Mouse (Mus musculus): ENCODE results near the gene 4930513O06Rik. TPM values are rescaled to one million over a fixed set of nuclear protein-coding genes. Genes with fewer than 3 reads are reported as not detected.

4930513O06Rik gene
- polyA plus RNA-seq (2016; fragmentation: Nextera tagmentation; extraction: Ambion mirVana) = not detected in 2 replicates

DNA sequence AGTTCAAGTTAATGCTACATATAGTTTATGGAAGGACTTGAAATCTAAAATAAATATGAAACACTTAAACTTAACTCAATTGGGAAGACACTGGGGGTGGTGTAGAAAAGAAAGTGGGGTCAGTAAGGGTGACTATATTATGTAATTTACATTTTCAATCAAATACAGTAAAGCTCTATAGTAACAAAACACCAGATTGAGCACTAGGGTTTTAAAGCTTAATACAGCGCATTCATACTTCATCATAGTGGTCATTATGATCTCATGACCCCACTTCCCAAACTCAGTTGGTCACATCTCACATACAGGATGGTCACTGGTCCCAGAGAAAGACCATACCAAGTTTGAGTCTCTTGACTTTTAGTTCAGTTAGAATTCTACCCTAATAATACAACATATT, at the start of gene 4930513O06Rik:
Gene 4930513O06Rik, plus strand, starts transcription at position 301 of the 400 bp plus-strand sequence.
- H3K27ac ChIP-seq = no peak within 1 kb of the TSS
- WGBS = 89% methylated on average over 1 of the region's 1 CpGs
- H3K27me3 ChIP-seq (ENCODE audit: insufficient read depth, poor library complexity, severe bottlenecking) = no peaks in the 10 kb centered on the region
- H3K4me3 ChIP-seq = no peak within 1 kb of the TSS
- H3K9me3 ChIP-seq = no peaks in the 10 kb centered on the region
- DNase-seq (ENCODE audit: low spot score) = no peak
- no peaks in the 10 kb centered on the region for H3K36me3 ChIP-seq
- no peaks in the 10 kb centered on the region for H3K4me1 ChIP-seq

DNA sequence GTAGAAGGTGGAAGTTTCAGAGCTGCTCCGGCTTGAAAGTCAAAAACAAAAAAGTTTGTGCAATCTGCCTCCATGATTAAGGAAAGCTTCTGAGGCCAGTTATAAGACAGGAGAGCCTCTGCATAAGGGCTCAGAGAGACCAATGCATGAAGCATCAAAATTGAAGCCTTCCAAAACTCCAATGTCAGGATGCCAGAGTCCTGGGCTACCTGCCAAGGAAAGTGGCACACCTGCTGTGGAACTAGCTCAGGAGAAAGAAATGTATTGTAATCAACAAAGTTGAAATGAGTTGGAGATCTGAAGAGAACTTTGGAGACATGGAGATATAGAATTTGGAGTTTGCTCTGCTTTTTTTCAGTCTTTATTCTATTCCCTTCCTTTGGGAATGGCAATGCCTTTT, 48.4 kb upstream of the 4930513O06Rik start:
- no peaks in the 10 kb centered on the region for H3K36me3 ChIP-seq
- no peak overlapping the region for H3K4me3 ChIP-seq
- H3K9me3 ChIP-seq = no peaks in the 10 kb centered on the region
- no peaks in the 10 kb centered on the region for H3K4me1 ChIP-seq
- no peak for DNase-seq (ENCODE audit: low spot score)
- no peaks in the 10 kb centered on the region for H3K27me3 ChIP-seq (ENCODE audit: insufficient read depth, poor library complexity, severe bottlenecking)
- WGBS = 82% methylated on average over 1 of the region's 1 CpGs
- H3K27ac ChIP-seq = no peak overlapping the region

DNA sequence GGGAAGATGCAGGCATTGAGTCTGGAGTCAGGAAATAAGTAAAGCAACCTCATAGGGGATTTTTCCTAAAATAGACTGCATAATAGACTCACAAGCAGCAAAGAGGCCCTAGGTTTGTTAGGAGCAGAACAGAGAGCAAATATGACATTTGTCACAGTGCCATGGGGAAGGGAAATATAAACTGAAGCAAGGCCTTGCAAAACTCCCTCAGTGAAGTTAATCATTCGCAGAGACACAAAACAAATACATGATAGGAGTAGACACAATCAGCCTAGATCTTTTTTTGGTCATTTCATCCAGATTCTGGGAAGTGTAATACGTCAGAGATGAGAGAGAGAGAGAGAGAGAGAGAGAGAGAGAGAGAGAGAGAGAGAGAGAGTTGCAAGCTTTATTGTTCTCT, 46.7 kb upstream of the 4930513O06Rik start:
- H3K27me3 ChIP-seq (ENCODE audit: insufficient read depth, poor library complexity, severe bottlenecking) = no peaks in the 10 kb centered on the region
- no peaks in the 10 kb centered on the region for H3K4me1 ChIP-seq
- no peak overlapping the region for H3K27ac ChIP-seq
- H3K36me3 ChIP-seq = no peaks in the 10 kb centered on the region
- no peak for DNase-seq (ENCODE audit: low spot score)
- 66% methylated on average over 2 of the region's 2 CpGs for whole genome bisulfite sequencing
- H3K9me3 ChIP-seq = no peaks in the 10 kb centered on the region
- no peak overlapping the region for H3K4me3 ChIP-seq

DNA sequence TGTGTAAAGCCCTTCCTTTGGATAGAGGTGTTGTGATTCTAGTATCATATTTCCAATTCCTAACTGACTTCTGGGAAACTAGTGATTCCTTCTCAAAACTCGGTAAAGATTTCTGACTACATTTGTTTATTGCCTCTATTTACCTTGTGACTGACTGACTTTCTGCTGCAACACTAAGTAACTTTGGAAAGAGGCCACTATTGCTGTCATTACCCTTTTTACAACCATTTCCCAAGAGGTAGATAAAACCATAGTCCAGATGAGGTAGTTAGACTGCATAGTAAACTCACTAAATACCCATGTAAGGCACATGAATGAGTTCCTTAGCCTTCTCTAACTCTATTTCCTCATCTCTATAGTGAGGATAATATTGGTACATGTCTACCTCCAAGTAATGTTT, 44.9 kb upstream of the 4930513O06Rik start:
- no peak overlapping the region for H3K27ac ChIP-seq
- no peaks in the 10 kb centered on the region for H3K36me3 ChIP-seq
- H3K4me3 ChIP-seq = no peak overlapping the region
- no peaks in the 10 kb centered on the region for H3K4me1 ChIP-seq
- H3K9me3 ChIP-seq = no peaks in the 10 kb centered on the region
- no peak for DNase-seq (ENCODE audit: low spot score)
- H3K27me3 ChIP-seq (ENCODE audit: insufficient read depth, poor library complexity, severe bottlenecking) = no peaks in the 10 kb centered on the region
- 74% methylated on average over 1 of the region's 1 CpGs for WGBS

DNA sequence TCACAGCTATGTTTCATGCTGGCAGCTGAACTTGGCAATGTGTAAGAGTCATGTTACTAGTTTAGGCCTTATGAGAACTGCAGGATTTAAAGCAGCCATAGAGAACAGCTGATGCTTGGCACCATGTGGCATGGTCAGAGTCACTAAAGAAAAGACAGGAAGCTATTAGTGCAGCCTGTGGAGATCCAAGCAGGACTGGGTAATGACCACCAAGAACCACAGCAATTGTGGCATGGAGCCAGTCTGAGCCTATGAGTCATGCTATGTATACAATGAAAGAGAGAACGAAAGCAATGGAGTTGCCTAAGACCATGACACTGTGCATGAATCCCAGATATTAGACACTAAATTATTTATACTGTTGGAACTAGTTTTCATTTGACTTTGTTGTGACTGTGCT, 34.1 kb upstream of the 4930513O06Rik start:
- no peak overlapping the region for H3K27ac ChIP-seq
- H3K4me1 ChIP-seq = no peaks in the 10 kb centered on the region
- no peaks in the 10 kb centered on the region for H3K27me3 ChIP-seq (ENCODE audit: insufficient read depth, poor library complexity, severe bottlenecking)
- H3K36me3 ChIP-seq = no peaks in the 10 kb centered on the region
- no peak for DNase-seq (ENCODE audit: low spot score)
- H3K9me3 ChIP-seq = no peaks in the 10 kb centered on the region
- WGBS = 76% methylated on average over 1 of the region's 1 CpGs
- no peak overlapping the region for H3K4me3 ChIP-seq

DNA sequence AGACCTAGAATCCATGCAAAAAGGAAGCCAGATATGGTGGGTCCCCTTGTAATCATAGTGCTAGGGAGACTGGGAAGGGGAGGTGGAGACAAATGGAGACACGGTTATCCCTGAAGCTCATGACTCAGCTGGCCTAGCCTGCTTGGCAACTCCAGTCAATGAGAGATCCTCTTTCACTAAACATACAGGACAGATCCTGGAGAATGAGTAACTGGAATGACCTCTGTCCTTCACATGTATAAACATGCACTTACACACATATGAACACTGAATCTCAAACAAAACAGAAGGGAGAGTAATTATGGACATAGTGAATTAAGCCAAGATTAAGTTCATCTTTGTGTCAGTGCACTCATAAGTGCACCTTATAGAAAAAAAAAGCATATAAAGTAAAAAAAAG, 32.9 kb upstream of the 4930513O06Rik start:
- H3K27ac ChIP-seq = no peak overlapping the region
- no peaks in the 10 kb centered on the region for H3K4me1 ChIP-seq
- WGBS = 69% methylated on average over 1 of the region's 1 CpGs
- no peaks in the 10 kb centered on the region for H3K36me3 ChIP-seq
- H3K9me3 ChIP-seq = no peaks in the 10 kb centered on the region
- no peak for DNase-seq (ENCODE audit: low spot score)
- no peak overlapping the region for H3K4me3 ChIP-seq
- no peaks in the 10 kb centered on the region for H3K27me3 ChIP-seq (ENCODE audit: insufficient read depth, poor library complexity, severe bottlenecking)

DNA sequence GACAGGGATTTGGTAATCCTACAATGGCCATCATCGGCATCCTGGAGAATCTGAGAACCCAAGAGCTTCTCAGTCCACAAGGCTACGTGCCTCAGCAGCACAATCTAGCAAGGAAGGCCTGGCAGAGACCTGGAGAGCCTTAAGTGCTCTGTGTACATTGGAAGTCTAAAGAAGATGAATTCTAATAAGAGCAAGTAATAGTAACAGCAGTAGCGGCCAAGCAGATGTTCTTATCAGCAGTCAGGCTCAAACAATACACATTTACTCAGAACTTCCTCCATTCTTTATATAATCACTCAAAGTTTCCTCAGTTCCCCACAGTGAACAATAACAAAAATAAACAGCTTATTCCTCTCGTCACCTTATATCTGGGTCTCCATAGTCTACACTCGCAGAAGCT, 22.0 kb upstream of the 4930513O06Rik start:
- H3K4me1 ChIP-seq = no peaks in the 10 kb centered on the region
- no peak overlapping the region for H3K4me3 ChIP-seq
- WGBS = 59% methylated on average over 5 of the region's 5 CpGs
- no peaks in the 10 kb centered on the region for H3K36me3 ChIP-seq
- H3K27ac ChIP-seq = no peak overlapping the region
- no peak for DNase-seq (ENCODE audit: low spot score)
- no peaks in the 10 kb centered on the region for H3K9me3 ChIP-seq
- no peaks in the 10 kb centered on the region for H3K27me3 ChIP-seq (ENCODE audit: insufficient read depth, poor library complexity, severe bottlenecking)

DNA sequence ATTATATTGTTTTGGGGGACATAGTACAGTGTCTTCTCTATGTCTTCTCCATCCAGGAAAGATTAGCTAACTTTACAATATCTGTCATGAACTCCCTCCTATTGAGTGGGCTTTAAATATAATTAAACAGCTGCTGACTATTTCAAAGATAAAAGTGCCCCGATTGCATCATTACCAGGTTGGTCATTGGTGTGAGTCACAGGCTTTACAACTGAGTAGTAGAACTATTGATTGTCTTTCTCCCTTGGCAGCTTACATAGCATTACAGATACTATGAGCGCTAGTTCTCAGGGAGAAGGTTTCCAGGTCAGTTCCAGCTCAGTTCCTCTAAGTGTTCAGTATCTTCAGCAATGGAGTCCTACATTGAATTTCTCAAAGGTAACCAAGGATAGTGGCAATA, 7.5 kb upstream of the 4930513O06Rik start:
- Histone ChIP-seq H3K9me3 (no peaks in the 10 kb centered on the region), H3K27me3 (ENCODE audit: insufficient read depth, poor library complexity, severe bottlenecking) (no peaks in the 10 kb centered on the region), H3K27ac (no peak overlapping the region), H3K4me1 (no peaks in the 10 kb centered on the region), H3K4me3 (no peak overlapping the region), H3K36me3 (no peaks in the 10 kb centered on the region)
- no peak for DNase-seq (ENCODE audit: low spot score)
- WGBS = 82% methylated on average over 2 of the region's 2 CpGs

DNA sequence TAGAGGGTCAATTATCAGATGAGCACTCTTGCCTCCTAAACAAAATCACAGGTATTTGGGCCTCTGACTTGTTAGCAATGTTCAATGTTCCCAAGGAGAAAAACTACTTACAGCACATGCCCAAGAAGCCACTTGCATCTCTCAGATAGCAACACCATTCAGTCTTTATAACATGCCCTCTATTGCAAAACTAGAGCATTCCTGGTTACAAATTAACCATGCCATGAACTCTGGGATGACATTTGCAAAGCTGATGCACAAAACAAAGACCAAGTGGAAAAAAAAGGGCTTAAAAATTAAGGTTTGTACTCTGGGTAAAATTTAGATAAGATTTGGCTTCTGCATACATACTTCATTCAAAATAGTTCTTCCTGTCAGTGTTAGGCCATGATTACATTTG, 966 bp upstream of the 4930513O06Rik start, which contains the start of gene Serpina7:
Gene Serpina7, minus strand, starts transcription at position 160 of the 400 bp plus-strand sequence.
- H3K4me1 ChIP-seq = no peaks in the 10 kb centered on the region
- H3K36me3 ChIP-seq = no peaks in the 10 kb centered on the region
- no peaks in the 10 kb centered on the region for H3K27me3 ChIP-seq (ENCODE audit: insufficient read depth, poor library complexity, severe bottlenecking)
- H3K9me3 ChIP-seq = no peaks in the 10 kb centered on the region
- DNase-seq (ENCODE audit: low spot score) = no peak
- H3K27ac ChIP-seq = no peak within 1 kb of the TSS
- H3K4me3 ChIP-seq = no peak within 1 kb of the TSS

DNA sequence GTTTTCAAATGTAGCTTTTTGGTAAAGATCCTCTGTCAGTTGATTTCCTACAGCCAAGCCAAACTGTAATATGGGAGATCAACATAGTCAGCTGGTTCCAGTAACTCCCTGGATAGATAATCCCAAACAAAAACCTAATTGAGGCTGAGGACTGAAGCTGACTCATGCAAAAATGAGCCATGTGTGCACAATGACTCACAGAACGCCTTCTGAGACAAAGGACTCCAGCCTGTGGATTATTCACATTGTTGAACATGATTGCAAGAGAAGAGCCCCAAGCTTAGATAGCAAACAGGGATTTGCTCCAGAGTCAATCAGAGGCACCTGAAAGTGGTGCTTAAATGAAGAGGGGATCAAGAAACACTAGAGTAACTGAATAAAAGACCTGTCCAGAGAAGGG, 11.2 kb downstream of the 4930513O06Rik start:
- 67% methylated on average over 1 of the region's 1 CpGs for WGBS
- H3K27ac ChIP-seq = no peak overlapping the region

DNA sequence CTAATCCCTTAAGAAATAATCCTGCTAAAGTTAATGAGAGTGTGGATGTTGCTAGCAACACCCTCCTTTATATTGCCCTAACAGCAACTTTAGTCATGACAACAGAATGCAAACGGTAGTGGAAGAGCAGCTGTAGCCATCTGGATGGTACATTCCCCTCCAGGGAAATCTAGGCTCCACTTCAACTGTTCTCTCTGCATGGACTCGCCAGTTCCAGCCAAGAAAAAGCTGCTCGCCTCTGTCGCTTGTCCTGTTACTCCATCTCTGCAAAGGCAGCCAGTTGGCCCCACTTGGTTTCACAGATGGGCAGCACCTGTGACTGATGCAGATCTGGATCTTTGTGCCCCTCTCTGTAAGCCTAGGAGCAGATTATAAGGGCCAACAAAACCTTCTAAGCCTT, 48.0 kb downstream of the 4930513O06Rik start:
- H3K27ac ChIP-seq = no peak overlapping the region
- H3K27me3 ChIP-seq (ENCODE audit: insufficient read depth, poor library complexity, severe bottlenecking) = no peaks in the 10 kb centered on the region
- no peak for DNase-seq (ENCODE audit: low spot score)
- 54% methylated on average over 4 of the region's 4 CpGs for WGBS
- no peak overlapping the region for H3K4me3 ChIP-seq
- no peaks in the 10 kb centered on the region for H3K4me1 ChIP-seq
- no peaks in the 10 kb centered on the region for H3K9me3 ChIP-seq
- H3K36me3 ChIP-seq = no peaks in the 10 kb centered on the region

More for the DNA sequence above, 11.2 kb downstream of the 4930513O06Rik start:
- H3K4me3 ChIP-seq = no peak overlapping the region
- no peaks in the 10 kb centered on the region for H3K27me3 ChIP-seq (ENCODE audit: insufficient read depth, poor library complexity, severe bottlenecking)
- H3K9me3 ChIP-seq = no peaks in the 10 kb centered on the region
- H3K4me1 ChIP-seq = no peaks in the 10 kb centered on the region
- H3K36me3 ChIP-seq = no peaks in the 10 kb centered on the region
- DNase-seq (ENCODE audit: low spot score) = no peak

Other genes with a start within 250 kb of the 4930513O06Rik start
- gene Nrk, start 171.8 kb upstream of the 4930513O06Rik start, polyA plus RNA-seq (2016; fragmentation: Nextera tagmentation; extraction: Ambion mirVana) = 19.2 and 28.9 TPM in 2 replicates
- gene Serpina7, start 1.0 kb upstream of the 4930513O06Rik start, polyA plus RNA-seq (2016; fragmentation: Nextera tagmentation; extraction: Ambion mirVana) = not detected in 2 replicates
- gene 4933428M09Rik, start 93.0 kb downstream of the 4930513O06Rik start, polyA plus RNA-seq (2016; fragmentation: Nextera tagmentation; extraction: Ambion mirVana) = not detected in 2 replicates
- 40.2 and 40.5 TPM in 2 replicates for gene Mum1l1, start 123.8 kb downstream of the 4930513O06Rik start, polyA plus RNA-seq (2016; fragmentation: Nextera tagmentation; extraction: Ambion mirVana)
- 0.36 and 0.48 TPM in 2 replicates for gene Trap1a, start 247.4 kb downstream of the 4930513O06Rik start, polyA plus RNA-seq (2016; fragmentation: Nextera tagmentation; extraction: Ambion mirVana)

Data from heart, embryonic 10.5 days (tissue).